Mouse (Mus musculus) heart, adult 2 months (tissue): Measurements from ENCODE around the gene As3mt. TPM values are rescaled to one million over a fixed set of nuclear protein-coding genes. Genes with fewer than 3 reads are reported as not detected.

Source experiments
- DNase-seq, 2 experiments: peaks; one replicate each; pipeline ENCODE4 v3.0.0; 2021
- H3K27ac ChIP-seq: fragments of 200-600 bp; 2 replicates; pipeline ENCODE4 v1.8.1; 2022
- H3K27me3 ChIP-seq: fragments of 200-500 bp; 2 replicates; pipeline ENCODE4 v1.6.1; 2012; ENCODE audit warnings: mild to moderate bottlenecking, low read length, inconsistent platforms, mixed read lengths; ENCODE audit not compliant: control insufficient read depth, insufficient read depth
- H3K36me3 ChIP-seq: fragments of 200-500 bp; 2 replicates; pipeline ENCODE4 v1.6.1; 2012; ENCODE audit warnings: low read length, inconsistent platforms; ENCODE audit not compliant: control insufficient read depth, insufficient read depth
- H3K4me1 ChIP-seq: fragments of 200-500 bp; 2 replicates; pipeline ENCODE4 v1.6.1; 2011; ENCODE audit warnings: low read length; ENCODE audit not compliant: control insufficient read depth, insufficient read depth
- H3K4me3 ChIP-seq: fragments of 200-600 bp; 2 replicates; pipeline ENCODE4 v1.8.1; 2022
- H3K79me2 ChIP-seq: fragments of 200-500 bp; replicated peaks from 2 replicates; pipeline ENCODE4 v1.6.1; 2012; ENCODE audit warnings: mild to moderate bottlenecking, inconsistent platforms, low read length, moderate library complexity, mixed read lengths; ENCODE audit not compliant: control insufficient read depth, insufficient read depth
- H3K9ac ChIP-seq: fragments of 200-500 bp; 2 replicates; pipeline ENCODE4 v1.6.1; 2012; ENCODE audit warnings: low read depth, mild to moderate bottlenecking, control low read depth, inconsistent platforms, low read length, mixed read lengths
- CTCF ChIP-seq: fragments of 200-600 bp; IDR thresholded peaks from 2 replicates; pipeline ENCODE4 v1.8.1; 2022; ENCODE audit warnings: antibody characterized with exemption, mild to moderate bottlenecking, moderate library complexity
- EP300 ChIP-seq: fragments of 200-500 bp; IDR thresholded peaks from 2 replicates; pipeline ENCODE4 v1.6.1; 2011; ENCODE audit warnings: low read depth, low read length, control low read depth; ENCODE audit not compliant: insufficient read depth
- POLR2A ChIP-seq: fragments of 200-500 bp; IDR thresholded peaks from 2 replicates; pipeline ENCODE4 v1.6.1; 2011; ENCODE audit warnings: mild to moderate bottlenecking, low read depth, low read length, control low read depth; ENCODE audit not compliant: insufficient read depth
- WGBS: fragments of 180-500 bp; shearing (Covaris S2); methylation state at CpG from one replicate; pipeline ENCODE4 v1.1.7; 2018; 5-methylcytosine and 5-hydroxymethylcytosine counted together
- intact Hi-C: fragments of 180-260 bp; cut with DNase I; formaldehyde crosslinking; loops from one replicate; pipeline ENCODE4 v1.15.1; 2025
- polyA plus RNA-seq: library from polyadenylated mRNA; depleted of rRNA; stranded (reverse); fragments of >200 nt; gene quantifications from 2 replicates; pipeline ENCODE4 v1.2.3, GENCODE M21; 2012
- total RNA-seq, 2 experiments: library from RNA; stranded (reverse); gene quantifications; 2 replicates each; pipeline ENCODE4 v1.2.3; 2021

Gene As3mt
- total and polyA plus RNA-seq, 3 experiments: 33.2 to 99.2 (median 86.2) TPM

DNA sequence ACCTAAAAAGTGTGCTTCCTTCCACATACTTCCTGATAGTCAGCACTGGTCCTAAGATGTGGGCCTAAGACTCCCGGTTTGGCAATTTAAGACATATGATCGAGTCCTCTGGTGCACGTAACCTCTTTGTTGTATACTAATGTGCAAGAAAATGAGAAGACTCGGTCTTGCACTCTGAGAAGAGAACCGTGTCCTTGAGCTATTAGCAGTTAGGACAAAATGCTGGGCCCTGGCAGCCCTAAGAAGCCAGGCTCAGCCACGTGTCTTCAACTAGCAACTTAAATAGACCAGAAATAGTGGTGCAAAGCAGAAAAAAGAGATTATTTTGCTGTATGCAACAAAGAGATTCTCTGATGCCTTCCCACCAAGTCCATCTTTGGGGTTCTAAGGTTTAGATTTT lies 44.5 kb upstream of the As3mt start:
- no peaks in the 10 kb centered on the region for H3K27me3 ChIP-seq
- H3K4me1 ChIP-seq: no peaks in the 10 kb centered on the region; the same call in 1 of the 2 replicates
- H3K36me3 ChIP-seq: no peaks in the 10 kb centered on the region
- intact Hi-C loops: no loop called here
- TF ChIP-seq POLR2A (no peak), CTCF (no peak), EP300 (no peak)
- DNase-seq: no peak
- no peak overlapping the region for H3K9ac ChIP-seq
- no peak overlapping the region for H3K27ac ChIP-seq
- no peak overlapping the region for H3K4me3 ChIP-seq
- WGBS: 79% methylated on average over 6 of the region's 6 CpGs
- H3K79me2 ChIP-seq: no peaks in the 10 kb centered on the region

DNA sequence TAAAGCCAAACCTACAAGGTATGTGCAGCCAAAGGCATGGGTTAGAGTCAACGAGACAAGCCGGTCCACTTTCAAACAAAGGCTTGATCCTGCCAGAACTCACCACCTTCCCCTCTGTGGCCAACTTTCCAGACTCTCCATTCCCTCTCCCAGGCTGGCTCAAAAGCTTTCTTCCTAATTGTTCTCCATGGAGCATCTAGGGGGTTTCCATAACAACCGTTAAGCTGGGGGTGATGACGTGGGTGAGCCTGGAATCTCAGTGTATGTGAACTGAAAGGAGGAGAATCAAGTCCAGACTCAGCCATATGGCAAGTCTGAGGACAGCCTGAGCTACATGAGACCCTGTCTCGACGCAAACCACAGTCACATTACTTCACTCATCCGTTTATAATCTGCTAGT lies 41.8 kb upstream of the As3mt start:
- intact Hi-C loops: no loop called here
- TF ChIP-seq POLR2A: no peak
- TF ChIP-seq CTCF: no peak
- TF ChIP-seq EP300: no peak
- Histone ChIP-seq H3K9ac (no peak overlapping the region), H3K27me3 (no peaks in the 10 kb centered on the region), H3K27ac (no peak overlapping the region), H3K79me2 (no peaks in the 10 kb centered on the region), H3K36me3 (no peaks in the 10 kb centered on the region), H3K4me3 (no peak overlapping the region), H3K4me1 (no peaks in the 10 kb centered on the region; the same call in 1 of the 2 replicates)
- no peak for DNase-seq
- WGBS: 44% methylated on average over 7 of the region's 7 CpGs

- intact Hi-C loops: no loop called here
- Histone ChIP-seq H3K4me3 (no peak overlapping the region), H3K36me3 (no peaks in the 10 kb centered on the region), H3K4me1 (no peaks in the 10 kb centered on the region; the same call in 1 of the 2 replicates), H3K79me2 (no peaks in the 10 kb centered on the region), H3K27me3 (no peaks in the 10 kb centered on the region), H3K27ac (no peak overlapping the region), H3K9ac (no peak overlapping the region)
- WGBS: 50% methylated on average over 11 of the region's 11 CpGs
- TF ChIP-seq EP300 (no peak), CTCF (no peak), POLR2A (no peak)
- no peak for DNase-seq
Observed at GRCm38 (mm10) chr19:46667300-46667699, 40.0 kb upstream of the As3mt start.

DNA sequence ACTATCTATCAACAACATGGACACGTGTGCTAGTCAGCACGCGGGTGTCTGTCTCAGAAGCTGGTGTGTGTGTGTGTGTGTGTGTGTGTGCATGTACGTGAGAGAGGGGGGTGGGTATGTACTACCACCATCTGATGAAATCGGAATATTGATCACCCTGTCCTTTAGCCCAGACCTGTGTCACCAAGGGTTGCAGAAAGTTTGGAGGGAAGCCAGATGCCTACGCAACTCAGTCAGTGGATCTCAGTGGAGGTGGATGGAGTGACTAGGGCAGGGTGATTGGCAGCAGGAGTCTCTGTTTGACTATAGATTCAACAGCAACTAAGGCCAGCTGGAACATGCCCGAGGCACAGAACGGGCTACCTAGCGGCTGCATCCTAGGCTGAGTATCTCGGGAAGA lies 39.0 kb upstream of the As3mt start:
- 84% methylated on average over 10 of the region's 10 CpGs for whole genome bisulfite sequencing
- Histone ChIP-seq H3K27me3 (no peaks in the 10 kb centered on the region), H3K79me2 (no peaks in the 10 kb centered on the region), H3K4me1 (no peaks in the 10 kb centered on the region; the same call in 1 of the 2 replicates), H3K27ac (no peak overlapping the region), H3K9ac (no peak overlapping the region), H3K36me3 (no peaks in the 10 kb centered on the region), H3K4me3 (no peak overlapping the region)
- intact Hi-C loops: no loop called here
- DNase-seq: no peak
- TF ChIP-seq CTCF: no peak

- WGBS: 48% methylated on average over 5 of the region's 5 CpGs
- no peak for DNase-seq
- TF ChIP-seq EP300: no peak
- TF ChIP-seq POLR2A: no peak
- TF ChIP-seq CTCF: no peak
- Histone ChIP-seq H3K9ac (no peak overlapping the region), H3K27me3 (no peaks in the 10 kb centered on the region), H3K4me3 (no peak overlapping the region), H3K27ac (no peak overlapping the region), H3K36me3 (no peaks in the 10 kb centered on the region), H3K4me1 (no peaks in the 10 kb centered on the region; the same call in 1 of the 2 replicates), H3K79me2 (no peaks in the 10 kb centered on the region)
- intact Hi-C loops: loop anchor here (1.0 to 5.0 kb wide), 4 partner anchors 70 to 322 kb away; no protein-coding TSS in a partner anchor
Observed at GRCm38 (mm10) chr19:46669802-46670201, 37.5 kb upstream of the As3mt start.

GRCm38 (mm10) chr19:46670691-46671090 lies 36.6 kb upstream of the As3mt start:
- WGBS: 11% methylated on average over 13 of the region's 13 CpGs
- Histone ChIP-seq H3K36me3 (no peaks in the 10 kb centered on the region), H3K4me3 (no peak overlapping the region), H3K79me2 (no peaks in the 10 kb centered on the region), H3K9ac (no peak overlapping the region), H3K4me1 (no peaks in the 10 kb centered on the region; the same call in 1 of the 2 replicates), H3K27me3 (no peaks in the 10 kb centered on the region), H3K27ac (no peak overlapping the region)
- DNase-seq: peak; percentile 69 to 77
- TF ChIP-seq EP300 (peak; percentile 93), POLR2A (no peak), CTCF (peak; percentile 93)
- intact Hi-C loops: loop anchor here (1.0 to 5.0 kb wide), 4 partner anchors 70 to 322 kb away; no protein-coding TSS in a partner anchor
